Mouse (Mus musculus): ENCODE results near the gene Psme1. TPM values are rescaled to one million over a fixed set of nuclear protein-coding genes. Genes with fewer than 3 reads are reported as not detected.
A peak's percentile ranks its signal among the peaks of the same experiment; 100 is the strongest.

Psme1 gene
- polyA plus RNA-seq, 1 experiment from 2014 or later = 132 TPM

- Histone ChIP-seq H3K4me2 (replicated peaks) (peak within 1 kb of the TSS; percentile 98), H3K9ac (peak within 1 kb of the TSS; percentile 92), H3K27ac (peak within 1 kb of the TSS; percentile 95), H3K4me3 (peak within 1 kb of the TSS; percentile 91), H3K36me3 (peaks cover 31% of the 10 kb centered on the region), H3K4me1 (peaks cover 27% of the 10 kb centered on the region), H3K27me3 (no peaks in the 10 kb centered on the region), H3K9me3 (replicated peaks) (no peaks in the 10 kb centered on the region)
- under 1% methylated on average over 22 of the region's 22 CpGs for WGBS
- ATAC-seq (ENCODE audit: low FRiP score) = peak; percentile 97
These were observed 12.9 kb downstream of the Psme1 start, which contains the start of gene Psme2 for GRCm38 (mm10) chr14:55590748-55591330. Gene Psme2, minus strand, starts transcription at chr14:55591113.

- peak within 1 kb of the TSS; percentile 95 for H3K27ac ChIP-seq
- H3K4me2 ChIP-seq (replicated peaks) = peak within 1 kb of the TSS; percentile 98
- under 1% methylated on average over 33 of the region's 33 CpGs for WGBS
These were observed 13.5 kb downstream of the Psme1 start, which contains the start of gene Rnf31 for GRCm38 (mm10) chr14:55591331-55591891. Gene Rnf31, plus strand, starts transcription at chr14:55591708.

GRCm38 (mm10) chr14:55592226-55592625 is 14.3 kb downstream of the Psme1 start:
- Histone ChIP-seq H3K36me3 (peaks cover 40% of the 10 kb centered on the region), H3K27me3 (no peaks in the 10 kb centered on the region), H3K27ac (peak overlapping the region; percentile 95; the same call in 1 of the 2 replicates), H3K4me3 (peak overlapping the region; percentile 91), H3K9ac (peak overlapping the region; percentile 92), H3K4me2 (replicated peaks) (peak overlapping the region; percentile 98), H3K4me1 (peaks cover 27% of the 10 kb centered on the region), H3K9me3 (replicated peaks) (no peaks in the 10 kb centered on the region)
- no peak for ATAC-seq (ENCODE audit: low FRiP score)
- 5% methylated on average over 16 of the region's 16 CpGs for WGBS

More at GRCm38 (mm10) chr14:55591331-55591891, 13.5 kb downstream of the Psme1 start, which contains the start of gene Rnf31:
- no peaks in the 10 kb centered on the region for H3K27me3 ChIP-seq
- H3K4me1 ChIP-seq = peaks cover 27% of the 10 kb centered on the region
- peaks cover 36% of the 10 kb centered on the region for H3K36me3 ChIP-seq
- H3K9me3 ChIP-seq (replicated peaks) = no peaks in the 10 kb centered on the region
- H3K9ac ChIP-seq = peak within 1 kb of the TSS; percentile 92
- ATAC-seq (ENCODE audit: low FRiP score) = peak; percentile 92
- H3K4me3 ChIP-seq = peak within 1 kb of the TSS; percentile 91

GRCm38 (mm10) chr14:55596036-55596690 is 18.2 kb downstream of the Psme1 start:
- Histone ChIP-seq H3K36me3 (peaks cover 65% of the 10 kb centered on the region), H3K4me2 (replicated peaks) (no peak overlapping the region)
- WGBS = 77% methylated on average over 13 of the region's 13 CpGs

GRCm38 (mm10) chr14:55598521-55599390 is 20.8 kb downstream of the Psme1 start:
- Histone ChIP-seq H3K4me2 (replicated peaks) (no peak overlapping the region), H3K9ac (no peak overlapping the region)

More at GRCm38 (mm10) chr14:55596036-55596690, 18.2 kb downstream of the Psme1 start:
- no peaks in the 10 kb centered on the region for H3K9me3 ChIP-seq (replicated peaks)
- no peak overlapping the region for H3K27ac ChIP-seq
- H3K27me3 ChIP-seq = no peaks in the 10 kb centered on the region
- peaks cover 19% of the 10 kb centered on the region for H3K4me1 ChIP-seq
- H3K4me3 ChIP-seq = no peak overlapping the region
- no peak overlapping the region for H3K9ac ChIP-seq
- ATAC-seq (ENCODE audit: low FRiP score) = no peak

GRCm38 (mm10) chr14:55603271-55603632 is 25.3 kb downstream of the Psme1 start, which contains the start of gene Irf9:
Gene Irf9, plus strand, starts transcription at chr14:55603571.
- Histone ChIP-seq H3K4me3 (peak within 1 kb of the TSS; percentile 22; the same call in 1 of the 2 replicates), H3K9me3 (replicated peaks) (no peaks in the 10 kb centered on the region), H3K9ac (peak within 1 kb of the TSS; percentile 4; the same call in 1 of the 2 replicates), H3K27ac (peak within 1 kb of the TSS; percentile 35; the same call in 1 of the 2 replicates), H3K4me1 (peaks cover 7% of the 10 kb centered on the region), H3K4me2 (replicated peaks) (peak within 1 kb of the TSS; percentile 44), H3K27me3 (no peaks in the 10 kb centered on the region), H3K36me3 (peaks cover 88% of the 10 kb centered on the region)
- 90% methylated on average over 7 of the region's 7 CpGs for WGBS
- ATAC-seq (ENCODE audit: low FRiP score) = no peak

More at GRCm38 (mm10) chr14:55598521-55599390, 20.8 kb downstream of the Psme1 start:
- no peak for ATAC-seq (ENCODE audit: low FRiP score)
- WGBS = 94% methylated on average over 21 of the region's 21 CpGs
- no peak overlapping the region for H3K4me3 ChIP-seq
- peaks cover 5% of the 10 kb centered on the region for H3K4me1 ChIP-seq
- no peak overlapping the region for H3K27ac ChIP-seq
- H3K27me3 ChIP-seq = no peaks in the 10 kb centered on the region
- no peaks in the 10 kb centered on the region for H3K9me3 ChIP-seq (replicated peaks)
- peaks cover 89% of the 10 kb centered on the region for H3K36me3 ChIP-seq

GRCm38 (mm10) chr14:55603633-55604576 is 26.0 kb downstream of the Psme1 start:
- H3K36me3 ChIP-seq = peaks cover 88% of the 10 kb centered on the region
- peak overlapping the region; percentile 22; the same call in 1 of the 2 replicates for H3K4me3 ChIP-seq

GRCm38 (mm10) chr14:55604823-55605222 is 26.9 kb downstream of the Psme1 start:
- peaks cover 7% of the 10 kb centered on the region for H3K4me1 ChIP-seq
- peaks cover 88% of the 10 kb centered on the region for H3K36me3 ChIP-seq
- H3K9ac ChIP-seq = no peak overlapping the region
- no peaks in the 10 kb centered on the region for H3K27me3 ChIP-seq
- 89% methylated on average over 11 of the region's 11 CpGs for WGBS
- no peak for ATAC-seq (ENCODE audit: low FRiP score)
- H3K4me2 ChIP-seq (replicated peaks) = no peak overlapping the region
- H3K4me3 ChIP-seq = no peak overlapping the region
- H3K9me3 ChIP-seq (replicated peaks) = no peaks in the 10 kb centered on the region
- H3K27ac ChIP-seq = no peak overlapping the region

More at GRCm38 (mm10) chr14:55603633-55604576, 26.0 kb downstream of the Psme1 start:
- Histone ChIP-seq H3K9ac (peak overlapping the region; percentile 4; the same call in 1 of the 2 replicates), H3K9me3 (replicated peaks) (no peaks in the 10 kb centered on the region), H3K27ac (peak overlapping the region; percentile 35; the same call in 1 of the 2 replicates), H3K4me1 (peaks cover 7% of the 10 kb centered on the region), H3K27me3 (no peaks in the 10 kb centered on the region), H3K4me2 (replicated peaks) (peak overlapping the region; percentile 44)
- ATAC-seq (ENCODE audit: low FRiP score) = peak; percentile 81
- WGBS = 24% methylated on average over 19 of the region's 19 CpGs

GRCm38 (mm10) chr14:55605743-55606459 is 28.0 kb downstream of the Psme1 start:
- peaks cover 7% of the 10 kb centered on the region for H3K4me1 ChIP-seq
- no peak overlapping the region for H3K4me2 ChIP-seq (replicated peaks)
- H3K36me3 ChIP-seq = peaks cover 82% of the 10 kb centered on the region
- WGBS = 95% methylated on average over 16 of the region's 16 CpGs
- no peaks in the 10 kb centered on the region for H3K27me3 ChIP-seq
- no peak overlapping the region for H3K9ac ChIP-seq
- no peaks in the 10 kb centered on the region for H3K9me3 ChIP-seq (replicated peaks)
- no peak for ATAC-seq (ENCODE audit: low FRiP score)
- no peak overlapping the region for H3K27ac ChIP-seq
- no peak overlapping the region for H3K4me3 ChIP-seq

- H3K4me1 ChIP-seq = peaks cover 7% of the 10 kb centered on the region
- ATAC-seq (ENCODE audit: low FRiP score) = no peak
- peaks cover 61% of the 10 kb centered on the region for H3K36me3 ChIP-seq
- no peak overlapping the region for H3K9ac ChIP-seq
- WGBS = 91% methylated on average over 6 of the region's 6 CpGs
- H3K9me3 ChIP-seq (replicated peaks) = no peaks in the 10 kb centered on the region
- H3K27ac ChIP-seq = no peak overlapping the region
- no peak overlapping the region for H3K4me3 ChIP-seq
- no peak overlapping the region for H3K4me2 ChIP-seq (replicated peaks)
- no peaks in the 10 kb centered on the region for H3K27me3 ChIP-seq
These were observed 30.4 kb downstream of the Psme1 start for GRCm38 (mm10) chr14:55608339-55608738.

All from hindbrain, embryonic 12.5 days (tissue).